Mouse (Mus musculus): ENCODE results near the gene Kat7. TPM values are rescaled to one million over a fixed set of nuclear protein-coding genes. Genes with fewer than 3 reads are reported as not detected.

Gene Kat7
- polyA plus RNA-seq, 1 experiment from 2014 or later: 56.8 TPM

GRCm38 (mm10) chr11:95252104-95252503 is 57.9 kb downstream of the Kat7 start:
- peaks cover 2% of the 10 kb centered on the region; the same call in 1 of the 2 replicates for H3K4me1 ChIP-seq
- H3K4me2 ChIP-seq: no peak overlapping the region
- H3K27ac ChIP-seq (replicated peaks): no peak overlapping the region
- H3K4me3 ChIP-seq (replicated peaks): no peak overlapping the region
- no peak for ATAC-seq (ENCODE audit: low FRiP score)
- no peaks in the 10 kb centered on the region for H3K36me3 ChIP-seq
- H3K9me3 ChIP-seq (replicated peaks): no peaks in the 10 kb centered on the region
- peaks cover 6% of the 10 kb centered on the region for H3K27me3 ChIP-seq (replicated peaks)
- WGBS: 84% methylated on average over 6 of the region's 6 CpGs
- H3K9ac ChIP-seq (replicated peaks): no peak overlapping the region

- WGBS: 6% methylated on average over 11 of the region's 11 CpGs
- no peak overlapping the region for H3K4me3 ChIP-seq (replicated peaks)
- no peak overlapping the region for H3K9ac ChIP-seq (replicated peaks)
- H3K4me1 ChIP-seq: peaks cover 2% of the 10 kb centered on the region; the same call in 1 of the 2 replicates
- no peaks in the 10 kb centered on the region for H3K9me3 ChIP-seq (replicated peaks)
- no peaks in the 10 kb centered on the region for H3K36me3 ChIP-seq
- no peak overlapping the region for H3K4me2 ChIP-seq
- H3K27me3 ChIP-seq (replicated peaks): peaks cover 6% of the 10 kb centered on the region
- peak; percentile 31; the same call in 1 of the 2 replicates for ATAC-seq (ENCODE audit: low FRiP score)
- H3K27ac ChIP-seq (replicated peaks): no peak overlapping the region
Observed at GRCm38 (mm10) chr11:95251295-95251694, 58.8 kb downstream of the Kat7 start.

- no peaks in the 10 kb centered on the region for H3K36me3 ChIP-seq
- ATAC-seq (ENCODE audit: low FRiP score): no peak
- peaks cover 3% of the 10 kb centered on the region for H3K27me3 ChIP-seq (replicated peaks)
- H3K27ac ChIP-seq (replicated peaks): no peak overlapping the region
- H3K4me3 ChIP-seq (replicated peaks): no peak overlapping the region
- no peaks in the 10 kb centered on the region for H3K9me3 ChIP-seq (replicated peaks)
- no peak overlapping the region for H3K9ac ChIP-seq (replicated peaks)
- no peak overlapping the region for H3K4me2 ChIP-seq
- peaks cover 2% of the 10 kb centered on the region; the same call in 1 of the 2 replicates for H3K4me1 ChIP-seq
- WGBS: 49% methylated on average over 10 of the region's 10 CpGs
Observed at GRCm38 (mm10) chr11:95250110-95250509, 59.9 kb downstream of the Kat7 start.

GRCm38 (mm10) chr11:95247065-95247464 is 63.0 kb downstream of the Kat7 start:
- no peak overlapping the region for H3K27ac ChIP-seq (replicated peaks)
- H3K4me3 ChIP-seq (replicated peaks): no peak overlapping the region
- peaks cover 2% of the 10 kb centered on the region; the same call in 1 of the 2 replicates for H3K4me1 ChIP-seq
- 56% methylated on average over 14 of the region's 14 CpGs for WGBS
- H3K27me3 ChIP-seq (replicated peaks): peaks cover 3% of the 10 kb centered on the region
- H3K4me2 ChIP-seq: no peak overlapping the region
- no peak overlapping the region for H3K9ac ChIP-seq (replicated peaks)
- no peak for ATAC-seq (ENCODE audit: low FRiP score)
- no peaks in the 10 kb centered on the region for H3K9me3 ChIP-seq (replicated peaks)
- H3K36me3 ChIP-seq: no peaks in the 10 kb centered on the region

GRCm38 (mm10) chr11:95245456-95245855 is 64.6 kb downstream of the Kat7 start:
- no peaks in the 10 kb centered on the region for H3K9me3 ChIP-seq (replicated peaks)
- no peak for ATAC-seq (ENCODE audit: low FRiP score)
- H3K27me3 ChIP-seq (replicated peaks): peaks cover 1% of the 10 kb centered on the region
- no peak overlapping the region for H3K27ac ChIP-seq (replicated peaks)
- H3K4me2 ChIP-seq: no peak overlapping the region
- no peaks in the 10 kb centered on the region for H3K36me3 ChIP-seq
- H3K9ac ChIP-seq (replicated peaks): no peak overlapping the region
- no peaks in the 10 kb centered on the region for H3K4me1 ChIP-seq
- WGBS: 78% methylated on average over 7 of the region's 7 CpGs
- H3K4me3 ChIP-seq (replicated peaks): no peak overlapping the region

- Histone ChIP-seq H3K4me2 (no peak overlapping the region), H3K27ac (replicated peaks) (no peak overlapping the region), H3K36me3 (no peaks in the 10 kb centered on the region), H3K9ac (replicated peaks) (no peak overlapping the region), H3K9me3 (replicated peaks) (no peaks in the 10 kb centered on the region), H3K4me3 (replicated peaks) (no peak overlapping the region), H3K4me1 (no peaks in the 10 kb centered on the region), H3K27me3 (replicated peaks) (no peaks in the 10 kb centered on the region)
- ATAC-seq (ENCODE audit: low FRiP score): no peak
- WGBS: 53% methylated on average over 6 of the region's 6 CpGs
Observed at GRCm38 (mm10) chr11:95242653-95243052, 67.4 kb downstream of the Kat7 start.

GRCm38 (mm10) chr11:95238477-95238876 is 71.6 kb downstream of the Kat7 start:
- no peaks in the 10 kb centered on the region; the same call in 1 of the 2 replicates for H3K27me3 ChIP-seq (replicated peaks)
- 77% methylated on average over 6 of the region's 6 CpGs for WGBS
- H3K36me3 ChIP-seq: no peaks in the 10 kb centered on the region
- no peak for ATAC-seq (ENCODE audit: low FRiP score)
- no peak overlapping the region for H3K4me3 ChIP-seq (replicated peaks)
- no peak overlapping the region for H3K9ac ChIP-seq (replicated peaks)
- H3K4me2 ChIP-seq: no peak overlapping the region
- H3K4me1 ChIP-seq: no peaks in the 10 kb centered on the region
- no peaks in the 10 kb centered on the region for H3K9me3 ChIP-seq (replicated peaks)
- no peak overlapping the region for H3K27ac ChIP-seq (replicated peaks)

GRCm38 (mm10) chr11:95232329-95232696 is 77.7 kb downstream of the Kat7 start:
- Histone ChIP-seq H3K4me2 (peak overlapping the region; percentile 39), H3K27me3 (replicated peaks) (no peaks in the 10 kb centered on the region; the same call in 1 of the 2 replicates), H3K4me3 (replicated peaks) (no peak overlapping the region), H3K9me3 (replicated peaks) (no peaks in the 10 kb centered on the region), H3K27ac (replicated peaks) (no peak overlapping the region), H3K4me1 (no peaks in the 10 kb centered on the region), H3K9ac (replicated peaks) (no peak overlapping the region), H3K36me3 (no peaks in the 10 kb centered on the region)
- 33% methylated on average over 6 of the region's 6 CpGs for WGBS
- ATAC-seq (ENCODE audit: low FRiP score): no peak; the same call in 1 of the 2 replicates

GRCm38 (mm10) chr11:95231688-95232328 is 78.2 kb downstream of the Kat7 start:
- Histone ChIP-seq H3K36me3 (no peaks in the 10 kb centered on the region), H3K9me3 (replicated peaks) (no peaks in the 10 kb centered on the region), H3K4me3 (replicated peaks) (0 out of 2 replicates have a peak overlapping the region, but pooled peaks have one; percentile 10), H3K27me3 (replicated peaks) (no peaks in the 10 kb centered on the region; the same call in 1 of the 2 replicates), H3K27ac (replicated peaks) (no peak overlapping the region), H3K9ac (replicated peaks) (no peak overlapping the region), H3K4me2 (peak overlapping the region; percentile 39), H3K4me1 (no peaks in the 10 kb centered on the region)
- WGBS: 10% methylated on average over 24 of the region's 24 CpGs
- peak; percentile 57 for ATAC-seq (ENCODE audit: low FRiP score)

GRCm38 (mm10) chr11:95227467-95227866 is 82.6 kb downstream of the Kat7 start:
- WGBS: 61% methylated on average over 5 of the region's 5 CpGs
- H3K27me3 ChIP-seq (replicated peaks): peaks cover 30% of the 10 kb centered on the region
- H3K4me1 ChIP-seq: peaks cover 10% of the 10 kb centered on the region
- no peak for ATAC-seq (ENCODE audit: low FRiP score)
- H3K4me3 ChIP-seq (replicated peaks): no peak overlapping the region
- no peak overlapping the region for H3K27ac ChIP-seq (replicated peaks)
- no peak overlapping the region for H3K4me2 ChIP-seq
- H3K9ac ChIP-seq (replicated peaks): no peak overlapping the region
- H3K36me3 ChIP-seq: no peaks in the 10 kb centered on the region
- no peaks in the 10 kb centered on the region for H3K9me3 ChIP-seq (replicated peaks)

- Histone ChIP-seq H3K27me3 (replicated peaks) (peaks cover 39% of the 10 kb centered on the region), H3K27ac (replicated peaks) (no peak overlapping the region), H3K36me3 (no peaks in the 10 kb centered on the region), H3K4me1 (peaks cover 10% of the 10 kb centered on the region), H3K4me3 (replicated peaks) (no peak overlapping the region), H3K9ac (replicated peaks) (no peak overlapping the region), H3K9me3 (replicated peaks) (no peaks in the 10 kb centered on the region), H3K4me2 (no peak overlapping the region)
- no peak for ATAC-seq (ENCODE audit: low FRiP score)
- 31% methylated on average over 7 of the region's 7 CpGs for WGBS
Observed at GRCm38 (mm10) chr11:95225448-95225847, 84.6 kb downstream of the Kat7 start.
